Mouse (Mus musculus) CH12.LX (cell line): Measurements from ENCODE around the gene Tsga13. TPM values are rescaled to one million over a fixed set of nuclear protein-coding genes. Genes with fewer than 3 reads are reported as not detected.

Source experiments
- DNase-seq: peaks from one replicate; pipeline ENCODE4 v3.0.0-alpha.2; 2013; ENCODE audit errors: extremely low read depth
- H3K27ac ChIP-seq: 2 replicates; pipeline ENCODE4 v1.5.1; 2012; ENCODE audit warnings: low read depth, mild to moderate bottlenecking, control low read depth, moderate library complexity; ENCODE audit not compliant: insufficient read depth
- H3K27me3 ChIP-seq: replicated peaks from 2 replicates; pipeline ENCODE3; 2012; ENCODE audit warnings: inconsistent platforms
- H3K36me3 ChIP-seq, 2 experiments: replicated peaks in 1 of 2; 2 replicates each; pipeline versions ENCODE3 to v1.6.1; 2012; ENCODE audit warnings: inconsistent platforms in 1 of 2, low read length in 1 of 2, mild to moderate bottlenecking in 1 of 2, mixed read lengths in 1 of 2, moderate library complexity in 1 of 2; ENCODE audit not compliant: control insufficient read depth in 1 of 2, insufficient read depth in 1 of 2
- H3K4me1 ChIP-seq, 2 experiments: 2 replicates each; pipeline ENCODE4 v1.6.1; 2012; ENCODE audit warnings: inconsistent platforms in 1 of 2, moderate library complexity in 1 of 2; ENCODE audit not compliant: insufficient read depth in 2 of 2, control insufficient read depth in 1 of 2
- H3K4me2 ChIP-seq: 2 replicates; pipeline ENCODE4 v1.6.1; 2012; ENCODE audit warnings: low read depth, mild to moderate bottlenecking, control low read depth; ENCODE audit not compliant: poor library complexity, insufficient read depth, severe bottlenecking
- H3K4me3 ChIP-seq, 3 experiments: fragments of 150-350 bp in 1 of 3; sonication (generic) in 1 of 3; replicated peaks in 1 of 3; 2 replicates each; pipeline versions ENCODE3 to v1.5.1; 2011 to 2012; ENCODE audit warnings: low read depth in 2 of 3, low read length in 2 of 3, mild to moderate bottlenecking in 2 of 3, moderate library complexity in 2 of 3, control low read depth in 1 of 3, improper control_type of control experiment in 1 of 3, inconsistent platforms in 1 of 3, mixed read lengths in 1 of 3; ENCODE audit not compliant: poor library complexity in 1 of 3
- H3K79me2 ChIP-seq: replicated peaks from 2 replicates; pipeline ENCODE4 v1.6.1; 2012; ENCODE audit warnings: mild to moderate bottlenecking, moderate library complexity; ENCODE audit not compliant: control insufficient read depth, poor library complexity, insufficient read depth, severe bottlenecking; ENCODE audit errors: extremely low read depth
- H3K9ac ChIP-seq: 2 replicates; pipeline ENCODE4 v1.6.1; 2012; ENCODE audit warnings: low read depth, mild to moderate bottlenecking, control low read depth, moderate library complexity; ENCODE audit not compliant: insufficient read depth
- H3K9me3 ChIP-seq: replicated peaks from 2 replicates; pipeline ENCODE3; 2012; ENCODE audit warnings: low read length, inconsistent platforms, mixed read lengths
- BHLHE40 ChIP-seq: IDR thresholded peaks from 2 replicates; pipeline ENCODE4 v1.6.1; 2011; ENCODE audit warnings: mild to moderate bottlenecking, low read depth, low read length, improper control_type of control experiment
- CHD1 ChIP-seq: IDR thresholded peaks from 2 replicates; pipeline ENCODE4 v1.6.1; 2012; ENCODE audit warnings: low read depth, low read length, improper control_type of control experiment, inconsistent platforms
- CHD2 ChIP-seq: IDR thresholded peaks from 2 replicates; pipeline ENCODE4 v1.6.1; 2011; ENCODE audit warnings: low read length, improper control_type of control experiment
- CTCF ChIP-seq, 2 experiments: IDR thresholded peaks in 1 of 2; conservative IDR thresholded peaks in 1 of 2; 2 replicates each; pipeline ENCODE4 v1.5.1; 2011 to 2012; ENCODE audit warnings: low read depth in 2 of 2, low read length in 2 of 2, improper control_type of control experiment in 1 of 2, inconsistent platforms in 1 of 2, mild to moderate bottlenecking in 1 of 2, moderate library complexity in 1 of 2
- E2F4 ChIP-seq: IDR thresholded peaks from 2 replicates; pipeline ENCODE4 v1.6.1; 2011; ENCODE audit warnings: low read depth, low read length, improper control_type of control experiment; ENCODE audit not compliant: insufficient replicate concordance
- ELF1 ChIP-seq: IDR thresholded peaks from 2 replicates; pipeline ENCODE4 v1.6.1; 2014; ENCODE audit warnings: low read depth, mild to moderate bottlenecking, inconsistent platforms, low read length, improper control_type of control experiment
- EP300 ChIP-seq: IDR thresholded peaks from 2 replicates; pipeline ENCODE4 v1.6.1; 2011; ENCODE audit warnings: low read length, improper control_type of control experiment
- HCFC1 ChIP-seq: IDR thresholded peaks from 2 replicates; pipeline ENCODE4 v1.6.1; 2012; ENCODE audit warnings: low read depth, mild to moderate bottlenecking, inconsistent platforms, low read length, improper control_type of control experiment
- JUN ChIP-seq: IDR thresholded peaks from 2 replicates; pipeline ENCODE4 v1.6.1; 2011; ENCODE audit warnings: low read depth, mild to moderate bottlenecking, low read length, improper control_type of control experiment, moderate library complexity; ENCODE audit not compliant: insufficient read depth
- JUND ChIP-seq: conservative IDR thresholded peaks from 2 replicates; pipeline ENCODE4 v1.6.1; 2011; ENCODE audit warnings: low read depth, low read length, improper control_type of control experiment
- KAT2A ChIP-seq: IDR thresholded peaks from 2 replicates; pipeline ENCODE4 v1.6.1; 2012; ENCODE audit warnings: low read length, improper control_type of control experiment, inconsistent platforms; ENCODE audit not compliant: insufficient replicate concordance
- MAFK ChIP-seq: IDR thresholded peaks from 2 replicates; pipeline ENCODE4 v1.6.1; 2011; ENCODE audit warnings: low read length, improper control_type of control experiment; ENCODE audit not compliant: insufficient replicate concordance
- MAZ ChIP-seq: IDR thresholded peaks from 2 replicates; pipeline ENCODE4 v1.6.1; 2012; ENCODE audit warnings: low read depth, mild to moderate bottlenecking, inconsistent platforms, low read length, improper control_type of control experiment, moderate library complexity
- MXI1 ChIP-seq: IDR thresholded peaks from 2 replicates; pipeline ENCODE4 v1.6.1; 2011; ENCODE audit warnings: mild to moderate bottlenecking, low read depth, low read length, improper control_type of control experiment
- NELFE ChIP-seq: IDR thresholded peaks from 2 replicates; pipeline ENCODE4 v1.6.1; 2011; ENCODE audit warnings: low read depth, low read length, improper control_type of control experiment
- NRF1 ChIP-seq: IDR thresholded peaks from 2 replicates; pipeline ENCODE4 v1.6.1; 2014; ENCODE audit warnings: low read depth, mild to moderate bottlenecking, inconsistent platforms, low read length, improper control_type of control experiment, moderate library complexity
- POLR2A ChIP-seq: IDR thresholded peaks from 2 replicates; pipeline ENCODE4 v1.6.1; 2011; ENCODE audit warnings: low read depth, mild to moderate bottlenecking, improper control_type of control experiment, low read length
- POLR2AphosphoS2 ChIP-seq: IDR thresholded peaks from 2 replicates; pipeline ENCODE4 v1.6.1; 2011; ENCODE audit warnings: low read depth, low read length, improper control_type of control experiment
- RCOR1 ChIP-seq: conservative IDR thresholded peaks from 2 replicates; pipeline ENCODE4 v1.6.1; 2012; ENCODE audit warnings: low read depth, mild to moderate bottlenecking, inconsistent platforms, low read length, improper control_type of control experiment
- SMC3 ChIP-seq: IDR thresholded peaks from 2 replicates; pipeline ENCODE4 v1.6.1; 2011; ENCODE audit warnings: low read depth, low read length, improper control_type of control experiment
- USF2 ChIP-seq: conservative IDR thresholded peaks from 2 replicates; pipeline ENCODE4 v1.6.1; 2011; ENCODE audit warnings: low read depth, low read length, improper control_type of control experiment
- ZC3H11A ChIP-seq: IDR thresholded peaks from 2 replicates; pipeline ENCODE4 v1.6.1; 2012; ENCODE audit warnings: low read depth, mild to moderate bottlenecking, inconsistent platforms, low read length, improper control_type of control experiment
- ZKSCAN1 ChIP-seq: IDR thresholded peaks from 2 replicates; pipeline ENCODE4 v1.6.1; 2012; ENCODE audit warnings: low read depth, inconsistent platforms, low read length, improper control_type of control experiment, borderline replicate concordance
- ZMIZ1 ChIP-seq: IDR thresholded peaks from 2 replicates; pipeline ENCODE4 v1.6.1; 2012; ENCODE audit warnings: low read depth, mild to moderate bottlenecking, inconsistent platforms, low read length, improper control_type of control experiment
- ZNF384 ChIP-seq: IDR thresholded peaks from 2 replicates; pipeline ENCODE4 v1.6.1; 2012; ENCODE audit warnings: low read depth, low read length, improper control_type of control experiment, inconsistent platforms
- dilution Hi-C: fragments of 300-500 bp; cut with MboI; formaldehyde crosslinking; loops from 2 replicates; pipeline ENCODE4 v1.14.3; 2020; ENCODE audit warnings: low sequenced_read_pairs; ENCODE audit not compliant: extremely low pct_unique_long_range_greater_than_20kb, extremely low pct_ligation_motif_present
- in situ Hi-C: fragments of 300-500 bp; cut with MboI; formaldehyde crosslinking; loops from 3 replicates; pipeline ENCODE4 v1.14.3; 2019; ENCODE audit warnings: low sequenced_read_pairs, low pct_ligation_motif_present, low pct_unique_long_range_greater_than_20kb, mixed read lengths
- polyA plus RNA-seq: library from polyadenylated mRNA; unstranded; fragments of >175 nt; gene quantifications from 2 replicates; pipeline ENCODE4 v1.2.1, GENCODE M21; 2012; ENCODE audit warnings: low read depth; ENCODE audit not compliant: insufficient read length
- total RNA-seq, 2 experiments: library from RNA; depleted of rRNA; stranded (reverse); fragments of 300-350 nt in 1 of 2; fragments of >200 nt in 1 of 2; gene quantifications; 2 replicates each; pipeline ENCODE4 v1.2.3; 2012 to 2014

Gene Tsga13
- total and polyA plus RNA-seq, 3 experiments = not detected

GRCm38 (mm10) chr6:30883491-30883890, 31.9 kb downstream of the Tsga13 start:
- TF ChIP-seq RCOR1 (no peak), ELF1 (no peak), USF2 (no peak), MAFK (no peak), ZMIZ1 (no peak), BHLHE40 (no peak), POLR2A (no peak), E2F4 (no peak), JUN (no peak)
- in situ Hi-C loops = no loop called here
- DNase-seq = no peak
- no peaks in the 10 kb centered on the region for H3K27me3 ChIP-seq
- no peak overlapping the region for H3K27ac ChIP-seq
- no peaks in the 10 kb centered on the region for H3K4me1 ChIP-seq
- peaks cover 12 to 29% of the 10 kb centered on the region in 2 experiments for H3K36me3 ChIP-seq
- H3K9ac ChIP-seq = no peak overlapping the region
- H3K4me2 ChIP-seq = no peak overlapping the region
- no peaks in the 10 kb centered on the region for H3K79me2 ChIP-seq
- dilution Hi-C loops = no loop called here
- no peaks in the 10 kb centered on the region for H3K9me3 ChIP-seq
- H3K4me3 ChIP-seq = no peak overlapping the region

GRCm38 (mm10) chr6:30876661-30877060, 38.7 kb downstream of the Tsga13 start:
- H3K27me3 ChIP-seq = no peaks in the 10 kb centered on the region
- in situ Hi-C loops = no loop called here
- no peaks in the 10 kb centered on the region for H3K79me2 ChIP-seq
- H3K27ac ChIP-seq = no peak overlapping the region
- no peaks in the 10 kb centered on the region for H3K4me1 ChIP-seq
- no peak for TF ChIP-seq ZC3H11A
- TF ChIP-seq HCFC1 = no peak
- TF ChIP-seq MAFK = no peak
- no peak for TF ChIP-seq SMC3
- TF ChIP-seq, all 38 proteins: peak for 0
- Histone ChIP-seq H3K9ac (no peak overlapping the region), H3K4me3 (no peak overlapping the region), H3K36me3 (peaks cover 0 to 25% of the 10 kb centered on the region in 2 experiments), H3K9me3 (peaks cover 5% of the 10 kb centered on the region), H3K4me2 (no peak overlapping the region)
- DNase-seq = no peak
- dilution Hi-C loops = no loop called here

GRCm38 (mm10) chr6:30866501-30866900, 48.9 kb downstream of the Tsga13 start:
- dilution Hi-C loops = no loop called here
- TF ChIP-seq SMC3 (no peak), CHD1 (no peak), EP300 (no peak), ZKSCAN1 (no peak), JUN (no peak), CTCF (conservative IDR thresholded peaks at IDR 0.05 in 1 of 2, IDR thresholded peaks at IDR 0.05 in 1 of 2; ENCODE audit: low read depth in 2 of 2, low read length in 2 of 2) (no peak), ZMIZ1 (no peak), CHD2 (no peak), JUND (no peak), MAZ (no peak), POLR2AphosphoS2 (no peak), KAT2A (no peak), MAFK (no peak), MXI1 (no peak), HCFC1 (no peak), NELFE (no peak), NRF1 (no peak), ELF1 (no peak), ZNF384 (no peak)
- TF ChIP-seq, all 38 proteins: peak for 0
- no peak overlapping the region for H3K9ac ChIP-seq
- H3K4me3 ChIP-seq = no peak overlapping the region
- DNase-seq = no peak
- no peaks in the 10 kb centered on the region for H3K79me2 ChIP-seq
- H3K4me2 ChIP-seq = no peak overlapping the region
- no peaks in the 10 kb centered on the region for H3K27me3 ChIP-seq
- H3K27ac ChIP-seq = no peak overlapping the region
- no peaks in the 10 kb centered on the region for H3K9me3 ChIP-seq
- H3K4me1 ChIP-seq = no peaks in the 10 kb centered on the region
- in situ Hi-C loops = no loop called here
- H3K36me3 ChIP-seq = no peaks in the 10 kb centered on the region
